Comparison of ENCODE assay signal across 9 mouse cellular contexts in genomic region chr13:21160041-21160511, GRCm38 (mm10). TPM values are rescaled to one million over a fixed set of nuclear protein-coding genes. Genes with fewer than 3 reads are reported as not detected.
DNase-seq lines count a peak whose midpoint lies in the region; ATAC-seq and TF ChIP-seq lines count a peak whose summit lies in the region.
"Had no signal": no experiment of that assay in that cellular context is flagged by ENCODE, and none has a peak within 500 bp of the region (broad histone marks: within the 10 kb centered on the region; RNA-seq: fewer than 3 reads in every experiment).

No protein-coding gene starts in this region.

- WGBS in heart, embryonic 16.5 days, result under 1% methylated on average over 16 of the region's 16 CpGs
- under 1% methylated on average over 16 of the region's 16 CpGs for WGBS in liver, postnatal 0 days (ENCODE audit: insufficient replicate concordance)

- no peak; the same call in 1 of the 2 replicates for ATAC-seq in heart, embryonic 16.5 days (replicated peaks; ENCODE audit: extremely low read depth, insufficient read depth, low FRiP score)
- ATAC-seq in liver, postnatal 0 days, result no peak

- H3K27me3 ChIP-seq in heart, embryonic 16.5 days (ENCODE audit: control insufficient read depth, insufficient read depth, low read length), result no peaks in the 10 kb centered on the region
- peaks cover 9% of the 10 kb centered on the region for H3K27me3 ChIP-seq in liver, postnatal 0 days (ENCODE audit: insufficient read depth, low read length)

- no peak for TF ChIP-seq CTCF in left cerebral cortex, adult 2 months (IDR thresholded peaks at IDR 0.05)
- no peak for TF ChIP-seq CTCF in brain, embryonic 14.5 days (IDR thresholded peaks at IDR 0.05; ENCODE audit: borderline replicate concordance, extremely low read depth, insufficient read depth, insufficient read length)
- TF ChIP-seq CTCF in liver, postnatal 0 days (IDR thresholded peaks at IDR 0.05; ENCODE audit: low read depth), result no peak

- intact Hi-C loops in left cerebral cortex, adult 2 months (cut with DNase I), result loop anchor here (1.0 to 2.0 kb wide), 2 partner anchors 40 to 115 kb away; no protein-coding TSS in a partner anchor
- intact Hi-C loops in left cerebral cortex, postnatal 36 days (cut with DNase I), result loop anchor here (2.0 to 10.0 kb wide), 3 partner anchors 41 to 865 kb away; partner anchors contain the start of genes Hist1h2ai, Hist1h2bl and Hist1h3h

- TF ChIP-seq EP300 in liver, postnatal 0 days (IDR thresholded peaks at IDR 0.05; ENCODE audit: low read depth), result no peak

- no peak for TF ChIP-seq POLR2A in brain, embryonic 14.5 days (IDR thresholded peaks at IDR 0.05; ENCODE audit: borderline replicate concordance, extremely low read depth, insufficient read depth, insufficient read length, poor library complexity, severe bottlenecking)

- H3K4me1 ChIP-seq in heart, embryonic 16.5 days (ENCODE audit: control insufficient read depth, insufficient read depth, low read length), result peaks cover 6% of the 10 kb centered on the region
- H3K4me1 ChIP-seq in liver, postnatal 0 days (ENCODE audit: insufficient read depth), result peaks cover 10% of the 10 kb centered on the region

- no peak overlapping the region for H3K27ac ChIP-seq in left cerebral cortex, adult 2 months
- peak overlapping the region; percentile 73 for H3K27ac ChIP-seq in heart, embryonic 16.5 days (ENCODE audit: low read length)
- no peak overlapping the region for H3K27ac ChIP-seq in liver, postnatal 0 days (ENCODE audit: low read depth)

- peak overlapping the region; percentile 77 for H3K9ac ChIP-seq in heart, embryonic 16.5 days (ENCODE audit: low read length)
- peak overlapping the region; percentile 52 for H3K9ac ChIP-seq in liver, postnatal 0 days (replicated peaks)

- no peaks in the 10 kb centered on the region for H3K9me3 ChIP-seq in heart, embryonic 16.5 days (replicated peaks; ENCODE audit: control insufficient read depth, low read length)
- no peaks in the 10 kb centered on the region for H3K9me3 ChIP-seq in liver, postnatal 0 days (ENCODE audit: low read length)

- H3K4me3 ChIP-seq in left cerebral cortex, adult 2 months, result peak overlapping the region; percentile 80
- peak overlapping the region; percentile 91 for H3K4me3 ChIP-seq in heart, embryonic 16.5 days (ENCODE audit: low read length)
- peak overlapping the region; percentile 61 for H3K4me3 ChIP-seq in liver, postnatal 0 days (ENCODE audit: low read depth, low read length)

- peak overlapping the region; percentile 92 for H3K4me2 ChIP-seq in heart, embryonic 16.5 days (ENCODE audit: low read depth, low read length)
- H3K4me2 ChIP-seq in liver, postnatal 0 days (ENCODE audit: low read depth, low read length), result peak overlapping the region; percentile 90

- no peaks in the 10 kb centered on the region for H3K36me3 ChIP-seq in heart, embryonic 16.5 days (ENCODE audit: control insufficient read depth, insufficient read depth)
- no peaks in the 10 kb centered on the region for H3K36me3 ChIP-seq in liver, postnatal 0 days (replicated peaks; ENCODE audit: insufficient read depth, low read length)

- DNase-seq in left cerebral cortex, adult 2 months (ENCODE audit: extremely low spot score in 1 of 2, low spot score in 2 of 2), result no peak
- no peak for DNase-seq in left cerebral cortex, postnatal 36 days (ENCODE audit: low spot score in 2 of 2)
- peak; percentile 37 for DNase-seq in brain, embryonic 14.5 days (ENCODE audit: low read depth)
- DNase-seq in liver, postnatal 0 days, result no peak
- DNase-seq in urinary bladder, postnatal 10 days (ENCODE audit: low spot score), result no peak
- no peak for DNase-seq in thymus, postnatal 10 days (ENCODE audit: low spot score in 2 of 2)
- DNase-seq in adrenal gland, postnatal 25 days, result no peak

RNA-seq across cellular contexts. Expression of gene Olfr1368, which starts 14.4 kb away (rescaled TPM):
- not detected for total RNA-seq in left cerebral cortex, adult 2 months (2021)
- total RNA-seq in left cerebral cortex, postnatal 36 days (2021), result not detected
- not detected in 2 replicates for polyA plus RNA-seq in brain, embryonic 14.5 days (2012; rRNA removed)
- not detected in 2 replicates for polyA plus RNA-seq in heart, embryonic 16.5 days (2015; fragmentation: Nextera tagmentation; extraction: Ambion mirVana)
- polyA plus RNA-seq in liver, postnatal 0 days (2015; fragmentation: Nextera tagmentation; extraction: Ambion mirVana), result not detected in 2 replicates
- not detected in 2 replicates for total RNA-seq in adrenal gland, postnatal 25 days (2021)
- total RNA-seq: common myeloid progenitor, adult 5-6 weeks had no signal

RNA-seq across cellular contexts. Expression of gene Trim27, which starts 19.2 kb away (rescaled TPM):
- total RNA-seq in left cerebral cortex, adult 2 months (2021), result 10 to 100 TPM; 33.6 to 36.5 TPM
- total RNA-seq in left cerebral cortex, postnatal 36 days (2021), result 10 to 100 TPM; 34.0 TPM
- polyA plus RNA-seq in brain, embryonic 14.5 days (2012; rRNA removed), result 67.8 and 78.2 TPM in 2 replicates
- 72.4 and 72.8 TPM in 2 replicates for polyA plus RNA-seq in heart, embryonic 16.5 days (2015; fragmentation: Nextera tagmentation; extraction: Ambion mirVana)
- polyA plus RNA-seq in liver, postnatal 0 days (2015; fragmentation: Nextera tagmentation; extraction: Ambion mirVana), result 36.5 and 36.7 TPM in 2 replicates
- total RNA-seq in adrenal gland, postnatal 25 days (2021), result 49.2 and 59.6 TPM in 2 replicates

RNA-seq across cellular contexts. Expression of gene Olfr263, which starts 30.6 kb away (rescaled TPM):
- total RNA-seq in left cerebral cortex, adult 2 months (2021), result not detected
- not detected for total RNA-seq in left cerebral cortex, postnatal 36 days (2021)
- not detected in 2 replicates for polyA plus RNA-seq in brain, embryonic 14.5 days (2012; rRNA removed)
- not detected in 2 replicates for polyA plus RNA-seq in heart, embryonic 16.5 days (2015; fragmentation: Nextera tagmentation; extraction: Ambion mirVana)
- not detected in 2 replicates for polyA plus RNA-seq in liver, postnatal 0 days (2015; fragmentation: Nextera tagmentation; extraction: Ambion mirVana)
- not detected in 2 replicates for total RNA-seq in adrenal gland, postnatal 25 days (2021)
- total RNA-seq: common myeloid progenitor, adult 5-6 weeks had no signal

RNA-seq across cellular contexts. Expression of gene Olfr1369-ps1, which starts 48.8 kb away (rescaled TPM):
- total RNA-seq in left cerebral cortex, adult 2 months (2021), result not detected
- not detected for total RNA-seq in left cerebral cortex, postnatal 36 days (2021)
- not detected in 2 replicates for polyA plus RNA-seq in brain, embryonic 14.5 days (2012; rRNA removed)
- 0.04 TPM in 1 of 2 replicates, not detected in the other for polyA plus RNA-seq in heart, embryonic 16.5 days (2015; fragmentation: Nextera tagmentation; extraction: Ambion mirVana)
- polyA plus RNA-seq in liver, postnatal 0 days (2015; fragmentation: Nextera tagmentation; extraction: Ambion mirVana), result not detected in 2 replicates
- not detected in 2 replicates for total RNA-seq in adrenal gland, postnatal 25 days (2021)
